Mouse (Mus musculus): Measurements from ENCODE around the gene Gpr165. TPM values are rescaled to one million over a fixed set of nuclear protein-coding genes. Genes with fewer than 3 reads are reported as not detected.
A peak's percentile ranks its signal among the peaks of the same experiment; 100 is the strongest.

Gene Gpr165
- 5.5 and 6.4 TPM in 2 replicates for polyA plus RNA-seq (2015; fragmentation: Nextera tagmentation; extraction: Ambion mirVana)

GRCm38 (mm10) chrX:96712907-96713774 lies at the start of gene Gpr165:
Gpr165 (plus strand) TSS chrX:96713441.
- H3K36me3 ChIP-seq: no peaks in the 10 kb centered on the region
- 27% methylated on average over 16 of the region's 16 CpGs for WGBS
- H3K9ac ChIP-seq (replicated peaks): peak within 1 kb of the TSS; percentile 42
- H3K9me3 ChIP-seq: no peaks in the 10 kb centered on the region
- peak within 1 kb of the TSS; percentile 50 for H3K4me2 ChIP-seq (replicated peaks)
- H3K27ac ChIP-seq: peak within 1 kb of the TSS; percentile 55
- H3K27me3 ChIP-seq: no peaks in the 10 kb centered on the region
- peak within 1 kb of the TSS; percentile 42 for H3K4me3 ChIP-seq (replicated peaks)
- ATAC-seq: peak; percentile 100
- H3K4me1 ChIP-seq (replicated peaks): 0 out of 2 replicates have a peak, but pooled peaks cover 2% of the 10 kb centered on the region

DNA sequence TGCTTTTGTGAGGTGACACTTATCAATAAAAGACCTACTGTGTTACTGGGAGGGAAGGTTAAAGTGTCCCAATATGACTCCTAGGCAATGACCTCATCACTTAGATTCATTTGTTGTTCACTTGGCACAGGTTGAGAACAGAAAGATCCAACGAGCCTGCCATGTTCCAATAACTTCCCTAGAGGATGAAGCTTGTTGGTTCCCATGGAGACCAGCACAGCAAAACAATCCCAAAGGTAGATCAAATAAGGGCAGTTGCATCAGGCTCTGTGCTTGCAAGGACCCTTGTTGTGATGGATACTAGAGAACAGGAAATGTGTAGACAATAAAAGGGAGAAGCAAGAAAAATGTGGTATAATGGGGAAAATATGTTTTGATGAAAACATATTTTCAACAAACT lies 38.4 kb upstream of the Gpr165 start:
- ATAC-seq: no peak
- no peaks in the 10 kb centered on the region for H3K36me3 ChIP-seq
- H3K9ac ChIP-seq (replicated peaks): no peak overlapping the region
- no peaks in the 10 kb centered on the region for H3K27me3 ChIP-seq
- no peak overlapping the region for H3K4me3 ChIP-seq (replicated peaks)
- H3K9me3 ChIP-seq: no peaks in the 10 kb centered on the region
- H3K4me2 ChIP-seq (replicated peaks): no peak overlapping the region
- WGBS: 47% methylated on average over 1 of the region's 1 CpGs
- H3K27ac ChIP-seq: no peak overlapping the region
- no peaks in the 10 kb centered on the region for H3K4me1 ChIP-seq (replicated peaks)

All from midbrain, embryonic 13.5 days (tissue).